Mouse (Mus musculus) liver, embryonic 14.5 days (tissue): Measurements from ENCODE around the gene Pprc1.

Source experiments
- CTCF ChIP-seq: IDR thresholded peaks from 2 replicates; pipeline ENCODE4 v1.5.1; 2016; ENCODE audit warnings: antibody characterized with exemption, low read depth, control low read depth
- EP300 ChIP-seq: IDR thresholded peaks from 2 replicates; pipeline ENCODE4 v1.6.1; 2016; ENCODE audit warnings: antibody characterized with exemption, low read depth

GRCm38 (mm10) chr19:46029652-46030051 lies 15.0 kb upstream of the Pprc1 start:
- TF ChIP-seq EP300 = no peak
- TF ChIP-seq CTCF = no peak
